Mouse (Mus musculus) heart, postnatal 4 days (tissue): ENCODE results near the gene Cntn5. TPM values are rescaled to one million over a fixed set of nuclear protein-coding genes. Genes with fewer than 3 reads are reported as not detected.

Experiments used
- DNase-seq: peaks from one replicate; pipeline ENCODE4 v3.0.0; 2021
- total RNA-seq, 2 experiments: library from RNA; stranded (reverse); gene quantifications; 2 replicates each; pipeline ENCODE4 v1.2.3; 2021

Cntn5 gene
- total RNA-seq, result under 1 TPM; 0.10 to 0.16 TPM

- no peak for DNase-seq
Observed at GRCm38 (mm10) chr9:10904616-10905363, at the start of gene Cntn5. Gene Cntn5 (minus strand): TSS chr9:10904775.

GRCm38 (mm10) chr9:10950470-10950869 is 45.9 kb upstream of the Cntn5 start:
- no peak for DNase-seq

GRCm38 (mm10) chr9:10909573-10909972 is 5.0 kb upstream of the Cntn5 start:
- DNase-seq, result peak; percentile 64

GRCm38 (mm10) chr9:10905696-10906095 is 1.1 kb upstream of the Cntn5 start:
- DNase-seq, result no peak

- no peak for DNase-seq
Observed at GRCm38 (mm10) chr9:10879758-10880157, 24.8 kb downstream of the Cntn5 start.

- DNase-seq, result no peak
Observed at GRCm38 (mm10) chr9:10873881-10874280, 30.7 kb downstream of the Cntn5 start.

GRCm38 (mm10) chr9:10856204-10856892 is 48.2 kb downstream of the Cntn5 start:
- no peak for DNase-seq

- DNase-seq, result no peak
Observed at GRCm38 (mm10) chr9:10816711-10817110, 87.9 kb downstream of the Cntn5 start.

GRCm38 (mm10) chr9:10797158-10797557 is 107.4 kb downstream of the Cntn5 start:
- DNase-seq, result no peak

GRCm38 (mm10) chr9:10795102-10795501 is 109.5 kb downstream of the Cntn5 start:
- no peak for DNase-seq

- no peak for DNase-seq
Observed at GRCm38 (mm10) chr9:10731878-10732277, 172.7 kb downstream of the Cntn5 start.

- no peak for DNase-seq
Observed at GRCm38 (mm10) chr9:10724191-10724590, 180.4 kb downstream of the Cntn5 start.

GRCm38 (mm10) chr9:10722121-10722520 is 182.5 kb downstream of the Cntn5 start:
- no peak for DNase-seq

- DNase-seq, result no peak
Observed at GRCm38 (mm10) chr9:10718986-10719385, 185.6 kb downstream of the Cntn5 start.

GRCm38 (mm10) chr9:10713641-10714040 is 190.9 kb downstream of the Cntn5 start:
- no peak for DNase-seq

GRCm38 (mm10) chr9:10681646-10682045 is 222.9 kb downstream of the Cntn5 start:
- DNase-seq, result no peak

GRCm38 (mm10) chr9:10681181-10681580 is 223.4 kb downstream of the Cntn5 start:
- no peak for DNase-seq

GRCm38 (mm10) chr9:10668676-10669075 is 235.9 kb downstream of the Cntn5 start:
- no peak for DNase-seq

- DNase-seq, result no peak
Observed at GRCm38 (mm10) chr9:10667438-10667837, 237.1 kb downstream of the Cntn5 start.

- no peak for DNase-seq
Observed at GRCm38 (mm10) chr9:10665756-10666155, 238.8 kb downstream of the Cntn5 start.

GRCm38 (mm10) chr9:10663101-10663500 is 241.5 kb downstream of the Cntn5 start:
- peak; percentile 6 for DNase-seq

GRCm38 (mm10) chr9:10659478-10659877 is 245.1 kb downstream of the Cntn5 start:
- DNase-seq, result no peak

- DNase-seq, result no peak
Observed at GRCm38 (mm10) chr9:10658086-10658485, 246.5 kb downstream of the Cntn5 start.

GRCm38 (mm10) chr9:10657144-10657748 is 247.3 kb downstream of the Cntn5 start:
- DNase-seq, result no peak
